Mouse (Mus musculus) adrenal gland, adult 8-10 months (tissue): ENCODE data around the gene Cbx1. TPM values are rescaled to one million over a fixed set of nuclear protein-coding genes. Genes with fewer than 3 reads are reported as not detected.

ENCODE experiments used
- DNase-seq: peaks from one replicate; pipeline ENCODE4 v3.0.0; 2022
- total RNA-seq, 4 experiments: library from RNA; stranded (reverse); gene quantifications; 2 replicates each; pipeline ENCODE4 v1.2.4; 2022

The Cbx1 gene
- total RNA-seq, 4 experiments from 2014 or later, result 63.6 to 80.2 (median 78.0) TPM

GRCm38 (mm10) chr11:96816979-96817378, 28.1 kb downstream of the Cbx1 start:
- no peak for DNase-seq

DNA sequence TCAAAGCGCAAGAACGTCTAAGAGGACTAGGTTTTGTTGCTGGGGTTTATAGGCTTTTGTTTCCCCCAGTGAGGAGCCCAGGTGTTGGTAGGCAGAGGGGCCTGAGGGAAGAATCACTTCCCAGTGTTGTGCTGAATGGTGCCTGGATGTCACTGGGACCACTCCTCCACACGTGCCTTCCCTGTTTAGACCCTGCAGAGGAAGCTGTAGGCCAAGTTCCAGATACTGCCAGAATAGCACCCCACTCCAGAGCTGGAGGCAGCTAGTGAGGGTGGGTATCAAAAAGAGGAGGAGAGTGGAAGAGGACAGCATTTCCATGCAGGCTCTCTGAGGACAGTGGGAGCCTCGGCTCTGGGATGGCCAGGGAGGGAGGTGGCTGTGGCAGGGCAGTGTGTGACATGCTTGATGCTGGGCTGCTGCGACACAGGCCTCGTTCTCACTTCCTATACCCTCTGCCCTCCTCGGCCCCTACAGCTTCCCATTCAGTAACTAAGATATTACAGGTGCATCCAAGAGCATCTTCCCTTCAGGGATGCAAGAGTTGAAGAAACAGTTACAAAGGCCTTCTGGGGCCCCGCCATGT, 29.3 kb downstream of the Cbx1 start:
- DNase-seq, result no peak

- no peak for DNase-seq
Observed at GRCm38 (mm10) chr11:96821956-96822355, 33.0 kb downstream of the Cbx1 start.

DNA sequence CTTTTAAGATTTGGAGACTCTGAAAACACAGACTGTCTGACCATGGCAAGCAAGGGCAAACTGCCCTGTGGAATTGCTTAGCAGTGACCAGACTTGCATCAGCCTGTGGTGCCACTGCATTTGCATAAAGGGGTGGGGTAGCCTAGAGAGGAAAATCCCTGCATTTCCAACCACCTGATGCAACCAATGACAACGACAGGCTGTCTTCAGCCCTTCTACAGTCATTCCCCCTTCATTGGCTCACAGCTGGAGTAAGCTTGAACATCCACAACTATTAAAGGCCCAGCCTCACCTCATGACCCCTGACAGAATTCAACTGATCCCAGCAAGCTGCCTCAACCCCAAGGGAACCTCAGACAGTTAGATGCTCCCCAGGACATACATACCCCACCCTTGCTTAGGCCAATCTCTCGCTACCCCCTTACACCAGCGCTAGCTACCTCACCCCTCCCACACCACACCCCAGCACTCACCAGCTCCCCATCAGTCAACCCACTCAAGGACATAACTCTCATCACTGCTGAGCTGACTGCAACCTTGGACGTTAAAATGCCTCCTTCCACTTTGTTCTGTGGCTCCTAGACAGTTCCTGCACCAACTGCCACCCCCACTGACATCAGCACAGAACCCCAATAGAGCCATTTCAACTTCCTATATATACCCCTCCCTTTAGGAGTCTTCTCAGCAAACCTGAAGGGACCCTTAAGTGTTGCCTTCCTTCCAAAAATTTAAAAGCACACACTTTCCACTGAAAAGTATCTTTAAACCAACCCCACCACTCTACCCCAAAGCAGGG, 33.9 kb downstream of the Cbx1 start:
- DNase-seq, result peak; percentile 78

GRCm38 (mm10) chr11:96823471-96823837, 34.5 kb downstream of the Cbx1 start:
- DNase-seq, result no peak

DNA sequence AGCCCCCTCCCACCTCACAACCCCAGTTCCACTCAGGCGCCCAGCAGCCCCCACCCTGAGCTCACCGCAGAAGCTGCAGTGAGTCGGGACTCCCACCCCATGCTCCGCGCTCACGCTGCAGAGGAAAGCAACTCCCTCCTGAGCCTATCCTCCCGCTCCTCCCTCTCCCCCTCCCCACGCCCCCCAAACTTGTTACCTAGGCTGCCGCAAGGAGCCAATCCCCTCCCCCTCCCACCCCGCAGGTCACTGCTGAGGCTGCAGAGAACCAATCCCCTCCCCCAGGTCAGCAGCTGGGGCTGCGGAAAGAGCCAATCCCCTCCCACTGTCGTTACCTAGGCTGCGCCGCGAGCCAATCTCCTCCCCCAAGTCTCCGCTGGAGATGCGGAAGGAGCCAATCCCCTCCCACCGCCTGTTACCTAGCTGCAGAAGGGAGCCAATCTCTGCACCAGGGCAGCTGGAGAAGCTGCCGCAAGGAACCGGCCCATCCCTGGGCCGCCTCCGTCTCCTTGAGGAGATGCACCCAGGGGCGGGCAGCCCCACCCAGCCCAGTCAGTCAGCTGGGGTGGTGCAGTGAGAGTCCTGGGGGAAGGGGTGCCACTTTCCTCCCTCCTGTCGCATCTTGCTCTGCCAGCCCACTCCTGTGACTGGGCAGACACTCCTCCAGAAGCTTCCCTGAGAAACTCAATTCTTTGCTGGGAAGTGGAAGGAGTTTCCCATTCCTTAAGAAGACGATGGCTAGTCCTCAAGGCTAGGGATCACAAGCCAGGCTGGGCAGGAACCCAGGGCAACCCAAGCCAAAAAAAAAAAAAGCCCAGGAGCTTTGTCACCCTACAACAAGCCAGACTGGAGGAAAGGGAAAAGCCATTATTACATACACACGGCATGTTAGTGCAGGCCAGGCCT, 35.2 kb downstream of the Cbx1 start:
- DNase-seq, result peak; percentile 91

GRCm38 (mm10) chr11:96824783-96825495, 36.0 kb downstream of the Cbx1 start:
- peak; percentile 73 for DNase-seq

- no peak for DNase-seq
Observed at GRCm38 (mm10) chr11:96826481-96826880, 37.6 kb downstream of the Cbx1 start.

DNA sequence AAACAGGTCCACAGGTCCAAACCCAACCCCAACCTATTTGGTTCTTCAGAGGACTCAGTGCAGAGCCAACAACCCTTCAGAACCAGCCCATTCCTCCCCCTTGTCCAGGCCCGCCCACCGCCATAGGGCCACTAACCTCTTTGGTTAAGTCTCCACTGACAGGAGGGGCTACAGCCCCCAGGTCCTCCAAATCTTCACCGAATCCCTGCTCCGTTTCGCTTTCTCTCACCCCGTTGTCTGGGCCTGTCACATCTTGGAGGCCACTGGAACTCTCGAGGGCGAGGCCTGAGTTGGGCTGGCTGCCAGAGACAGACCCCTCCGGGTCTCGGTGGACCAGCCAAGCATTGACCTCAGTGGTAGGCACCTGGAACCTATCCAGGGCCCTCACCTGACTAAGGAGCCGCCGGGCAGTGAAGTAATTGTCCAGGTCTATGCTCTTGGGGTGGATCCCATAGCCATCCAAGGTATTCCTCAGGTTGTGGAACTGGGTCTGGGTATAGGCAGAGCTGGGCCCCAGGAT, 38.2 kb downstream of the Cbx1 start:
- DNase-seq, result no peak

DNA sequence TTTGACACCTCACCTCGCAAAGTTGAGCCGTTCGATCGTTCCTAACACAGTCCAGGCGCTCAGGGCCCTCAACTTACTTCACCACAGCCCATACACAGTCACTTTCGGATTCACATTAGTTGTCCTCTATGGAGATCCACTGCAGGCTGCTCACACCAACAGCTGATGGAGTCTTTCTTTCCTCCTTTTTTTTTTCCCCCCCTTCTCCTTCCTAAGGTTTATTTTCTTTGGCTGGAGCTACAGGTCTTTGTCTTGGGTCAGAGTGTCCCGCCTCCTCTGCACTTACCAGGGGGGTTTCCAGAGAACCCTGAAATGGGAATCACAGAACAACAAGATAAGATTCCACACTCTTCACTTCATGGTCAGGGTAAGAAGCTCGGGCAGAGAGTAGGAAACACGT, 39.0 kb downstream of the Cbx1 start:
- DNase-seq, result no peak

DNA sequence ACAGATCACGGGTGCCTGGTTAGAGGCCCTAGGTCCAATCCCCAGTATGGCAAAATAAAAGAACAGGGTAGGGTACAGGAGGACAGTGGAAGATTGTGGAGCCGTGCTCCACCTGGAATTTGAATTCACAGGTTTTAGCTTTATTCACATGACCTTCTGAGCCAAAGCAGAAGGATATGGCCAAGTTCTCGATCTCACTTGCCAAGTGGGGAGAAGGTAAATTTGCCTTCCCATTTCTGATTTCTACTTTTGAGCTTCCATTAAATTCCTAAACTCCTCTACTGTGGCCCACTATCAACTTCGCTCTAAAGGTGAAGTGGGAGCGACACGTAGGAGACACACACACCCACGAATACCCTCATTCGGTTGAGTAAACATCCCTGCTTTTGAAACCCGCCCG, 40.0 kb downstream of the Cbx1 start:
- no peak for DNase-seq

DNA sequence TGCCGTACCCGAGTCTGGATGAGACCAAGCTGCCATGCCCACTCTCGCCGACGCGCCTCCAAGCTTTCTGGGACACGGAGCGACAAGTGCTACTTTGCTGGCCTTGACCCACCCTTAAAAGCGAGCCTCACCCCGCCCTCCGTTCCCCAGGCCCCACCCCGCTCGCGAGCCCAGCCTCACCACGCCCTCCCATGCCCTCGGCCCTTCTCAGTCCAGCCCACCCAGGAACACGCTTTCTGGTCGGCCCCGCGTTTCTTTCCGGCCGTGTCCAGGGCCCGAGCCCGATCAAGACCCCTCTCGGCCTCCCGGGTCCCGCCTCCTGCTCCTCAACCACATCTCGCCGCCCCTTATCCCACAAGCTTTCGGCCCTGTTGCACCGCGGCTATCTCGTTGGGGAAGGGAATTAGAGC, 40.5 kb downstream of the Cbx1 start:
- DNase-seq, result peak; percentile 87

GRCm38 (mm10) chr11:96829813-96830538, 41.0 kb downstream of the Cbx1 start, which contains the start of gene Nfe2l1:
TSS of gene Nfe2l1 (minus strand) at chr11:96829968.
- peak; percentile 99 for DNase-seq

DNA sequence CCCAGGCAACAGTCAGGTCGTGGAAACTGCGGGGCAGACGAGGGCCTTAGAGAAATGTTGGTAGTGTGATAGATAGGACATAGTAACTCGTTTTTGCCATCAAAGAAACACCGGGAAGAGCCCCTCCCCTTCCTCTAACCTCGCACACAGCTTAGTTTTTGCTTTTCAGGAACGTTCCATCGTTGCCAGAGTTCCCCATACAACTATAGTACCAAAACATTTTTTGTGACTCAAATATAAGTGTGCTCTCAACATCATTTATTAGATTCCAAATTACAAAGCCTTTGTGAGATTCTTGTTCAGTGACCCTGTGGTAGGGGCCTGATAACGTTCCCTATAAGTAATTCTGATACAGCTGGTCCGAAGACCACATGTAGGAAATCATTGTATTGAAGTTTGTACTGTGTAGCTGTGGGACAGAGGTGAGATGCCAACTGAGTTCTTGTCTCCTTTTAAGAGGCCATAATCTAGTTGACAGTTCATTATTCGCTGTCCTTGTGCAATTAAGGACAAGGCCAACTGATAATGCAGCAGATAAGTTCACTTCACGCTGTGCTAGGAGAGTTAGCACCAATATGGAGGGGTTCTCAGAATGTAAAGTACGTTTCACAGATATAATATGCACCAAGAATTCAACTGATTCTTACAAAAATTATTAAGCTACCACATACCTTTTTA, 41.8 kb downstream of the Cbx1 start:
- no peak for DNase-seq

DNA sequence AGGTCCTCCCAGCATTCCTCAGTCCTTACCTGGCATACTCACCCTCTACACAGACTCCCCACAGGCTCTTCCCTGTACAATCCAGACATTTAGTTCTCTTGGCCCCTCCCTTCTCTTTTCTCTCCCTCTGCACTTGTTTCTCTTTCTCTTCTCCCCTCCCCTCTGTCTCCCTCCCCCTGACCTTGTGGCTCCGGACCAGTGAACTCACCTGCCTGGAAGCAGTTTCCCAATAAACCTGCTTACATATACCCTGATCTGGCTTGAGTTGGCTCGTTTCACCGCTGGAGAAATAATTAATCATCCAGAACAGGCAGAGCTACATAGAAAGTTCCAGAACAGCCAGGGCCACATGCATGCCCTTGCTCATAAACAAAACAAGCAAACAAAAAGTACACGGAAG, 42.6 kb downstream of the Cbx1 start:
- no peak for DNase-seq

- no peak for DNase-seq
Observed at GRCm38 (mm10) chr11:96832541-96832940, 43.6 kb downstream of the Cbx1 start.

GRCm38 (mm10) chr11:96832973-96833372, 44.0 kb downstream of the Cbx1 start:
- DNase-seq, result no peak

GRCm38 (mm10) chr11:96834127-96834526, 45.2 kb downstream of the Cbx1 start:
- DNase-seq, result no peak

GRCm38 (mm10) chr11:96837298-96837697, 48.4 kb downstream of the Cbx1 start:
- no peak for DNase-seq

DNA sequence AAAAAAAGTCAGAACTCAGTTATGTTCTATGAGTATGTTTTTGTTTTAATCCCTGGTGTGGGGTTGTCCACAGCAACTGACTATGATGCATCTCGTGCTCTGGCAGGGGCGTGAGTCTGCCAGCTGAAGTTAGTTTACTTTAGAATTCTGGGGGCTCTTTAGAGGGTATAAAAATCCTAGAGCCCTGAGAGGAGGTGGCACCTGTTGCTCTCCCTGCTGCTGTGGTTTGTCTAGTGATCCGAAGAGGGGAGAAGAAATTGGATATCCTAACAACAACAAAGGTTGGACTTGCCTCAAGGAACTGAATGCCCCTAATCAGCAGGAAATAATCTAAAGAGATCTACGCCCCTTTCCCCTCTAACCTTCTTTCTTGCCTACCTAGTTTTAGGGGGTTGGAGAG, 49.4 kb downstream of the Cbx1 start:
- DNase-seq, result no peak

DNA sequence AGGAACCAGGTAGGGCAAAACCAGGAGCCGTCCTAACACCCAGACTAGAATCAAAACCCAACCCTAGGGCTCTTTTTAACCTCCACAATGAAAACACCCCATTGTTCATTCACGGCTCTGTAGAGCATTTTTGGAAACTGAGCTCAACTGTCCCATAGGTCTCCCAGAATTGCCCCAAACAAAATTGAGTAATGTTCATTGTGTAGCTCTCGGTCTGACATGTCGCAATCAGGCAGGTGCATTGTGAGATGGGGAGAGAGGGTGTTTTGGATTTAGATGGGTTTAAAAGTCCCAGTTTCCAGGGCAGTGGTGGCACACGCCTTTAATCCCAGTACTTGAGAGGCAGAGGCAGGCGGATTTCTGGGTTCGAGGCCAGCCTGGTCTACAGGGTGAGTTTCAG, 50.5 kb downstream of the Cbx1 start:
- no peak for DNase-seq
